Mouse (Mus musculus): ENCODE measurements around the gene Mrpl11.
"Not testable (repeated sequence)": the region's sequence is repeated elsewhere in the genome, so short reads cannot be mapped to it uniquely, and the experiment has no call there.

Gene Mrpl11

DNA sequence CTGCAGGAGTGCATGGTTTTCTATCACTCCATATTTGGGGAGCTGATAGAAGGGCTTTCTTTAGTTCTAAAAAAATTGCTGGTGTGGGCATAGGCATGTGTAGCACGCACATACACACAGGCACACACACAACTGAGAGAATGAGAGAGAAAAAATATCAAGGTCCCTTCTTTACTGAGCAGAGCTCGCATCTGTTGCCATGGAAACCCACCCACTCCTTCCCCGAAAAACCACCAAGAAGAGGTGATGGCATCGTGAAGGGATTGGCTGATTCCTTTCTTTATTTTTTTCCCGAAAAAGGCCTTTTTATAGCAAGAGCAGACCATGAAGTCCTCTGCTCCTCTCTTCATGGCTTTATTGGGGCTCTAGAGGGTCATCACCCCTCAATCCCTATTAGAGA is 32.1 kb downstream of the Mrpl11 start:
- DNase-seq = peak; percentile 7

DNA sequence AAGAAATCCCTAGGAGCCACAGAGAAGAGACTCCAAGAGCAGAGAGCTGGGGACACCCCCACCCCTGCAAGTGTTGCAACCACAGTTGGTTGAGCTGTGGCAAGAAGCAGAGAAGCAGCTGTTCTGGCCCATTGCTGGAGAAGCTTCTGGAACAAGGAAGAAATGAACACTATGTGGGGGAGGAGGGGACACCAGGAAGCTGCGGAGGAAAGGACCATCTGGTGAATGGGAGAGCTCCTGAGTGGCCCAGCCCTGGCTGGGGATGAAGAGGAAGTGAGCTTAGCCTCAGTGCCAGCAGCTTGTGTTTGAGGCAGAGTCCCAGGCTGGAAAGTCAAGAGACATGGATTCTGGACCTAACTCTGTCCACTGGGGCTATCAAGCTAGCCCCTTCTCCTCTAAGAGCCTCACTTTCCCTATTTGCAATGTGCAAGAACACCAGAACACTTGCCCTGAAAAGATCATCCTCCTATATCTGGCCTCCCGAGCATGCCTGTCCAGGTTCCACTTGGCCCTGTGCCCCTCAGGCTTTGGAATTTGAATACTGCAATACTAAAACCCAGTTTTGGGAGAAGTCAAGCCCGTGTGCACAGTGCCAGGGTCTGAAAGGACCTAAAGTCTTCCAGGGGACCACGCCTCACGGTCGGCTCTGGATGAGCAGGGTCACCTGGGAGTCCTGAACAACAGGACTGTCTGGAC is 37.6 kb downstream of the Mrpl11 start:
- peak; percentile 21 for DNase-seq

DNA sequence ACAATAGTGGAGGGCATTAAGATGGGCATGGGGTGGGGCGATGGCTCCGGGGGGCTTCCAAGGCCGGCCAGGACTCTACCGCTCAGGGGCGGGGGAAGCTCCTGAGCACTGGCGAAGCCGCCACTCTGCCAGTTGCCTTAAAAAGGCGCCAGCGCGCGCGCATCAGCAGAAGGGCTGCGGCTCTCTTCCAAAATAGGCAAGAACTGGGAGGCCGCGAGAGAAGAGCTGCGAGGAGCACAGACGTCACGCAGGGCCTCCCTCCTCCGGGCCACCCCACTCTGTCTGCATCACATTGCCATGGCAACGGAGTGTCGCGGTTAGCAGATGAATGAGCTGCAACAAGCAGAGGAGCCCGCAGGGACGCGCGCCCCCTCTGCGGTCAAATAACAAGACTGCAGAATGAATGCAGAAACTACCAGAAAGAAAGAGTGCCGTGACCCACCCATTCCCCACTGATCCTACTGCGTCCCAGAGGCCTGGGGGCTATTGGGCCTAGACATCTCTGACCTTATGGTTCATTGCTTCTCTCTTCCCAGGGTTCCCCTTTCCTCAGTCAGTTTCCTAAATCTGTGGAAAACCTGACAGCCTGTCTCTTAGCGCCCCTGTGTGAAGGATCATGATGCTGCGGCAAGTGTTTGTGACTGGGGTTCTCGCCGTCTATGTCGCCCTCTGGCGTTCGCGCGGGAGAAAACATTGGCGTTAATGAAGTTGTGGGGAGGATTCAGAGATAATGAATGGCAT is 39.9 kb downstream of the Mrpl11 start:
- DNase-seq = peak; percentile 90

DNA sequence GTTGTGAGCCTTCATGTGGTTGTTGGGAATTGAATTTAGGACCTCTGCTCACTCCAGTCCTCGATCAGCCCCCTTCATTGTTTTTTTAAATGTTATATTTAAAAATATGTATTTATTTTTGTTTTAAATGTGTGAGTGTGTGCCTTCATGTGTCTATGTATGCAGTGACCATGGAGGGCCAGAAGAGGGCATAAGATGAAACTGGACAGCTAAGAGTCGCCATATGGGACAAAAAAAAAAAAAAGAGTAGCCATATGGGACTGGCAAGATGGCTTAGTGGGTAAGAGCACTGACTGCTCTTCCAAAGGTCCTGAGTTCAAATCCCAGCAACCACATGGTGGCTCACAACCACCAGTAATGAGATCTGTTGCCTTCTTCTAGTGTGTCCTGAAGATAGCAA is 41.7 kb downstream of the Mrpl11 start:
- not testable (repeated sequence) for DNase-seq

DNA sequence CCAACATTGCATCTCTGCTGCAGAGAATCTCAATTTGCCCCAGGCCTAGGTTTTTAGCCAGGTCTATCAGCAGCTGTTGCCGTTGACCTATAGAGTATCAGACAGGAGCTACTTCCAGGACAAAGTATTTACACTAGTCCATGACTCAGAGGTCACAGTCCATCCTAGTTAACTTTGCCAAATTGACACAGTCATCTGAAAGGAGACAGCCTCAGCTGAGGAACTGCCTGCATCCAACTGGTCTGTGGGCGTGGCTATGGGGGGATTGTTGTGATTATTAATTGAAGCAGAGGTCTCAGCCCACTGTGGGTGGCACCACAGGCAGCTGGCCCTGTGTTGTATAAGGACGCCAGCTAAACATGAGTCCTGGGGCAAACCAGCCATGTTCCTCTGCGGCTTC is 43.0 kb downstream of the Mrpl11 start:
- DNase-seq = no peak

DNA sequence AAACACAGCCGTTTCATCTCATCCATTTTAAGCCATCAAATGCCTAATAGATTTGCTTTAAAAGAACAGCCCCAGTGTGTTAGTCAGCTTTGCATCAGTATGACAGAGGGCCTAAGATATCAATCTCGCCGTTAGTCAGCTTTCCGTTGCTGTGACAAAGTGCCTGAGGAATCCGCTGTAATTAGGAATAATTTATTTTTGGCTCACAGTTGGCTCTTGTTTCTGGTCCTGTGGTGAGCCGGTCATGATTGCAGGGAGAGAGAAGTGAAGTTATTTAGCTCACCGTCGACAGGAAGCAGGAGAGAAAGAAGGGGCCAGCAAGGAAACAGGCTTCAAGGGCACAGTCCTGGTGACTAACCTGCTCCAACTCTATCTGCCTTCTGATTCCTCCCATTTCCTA is 51.2 kb downstream of the Mrpl11 start:
- no peak for DNase-seq

DNA sequence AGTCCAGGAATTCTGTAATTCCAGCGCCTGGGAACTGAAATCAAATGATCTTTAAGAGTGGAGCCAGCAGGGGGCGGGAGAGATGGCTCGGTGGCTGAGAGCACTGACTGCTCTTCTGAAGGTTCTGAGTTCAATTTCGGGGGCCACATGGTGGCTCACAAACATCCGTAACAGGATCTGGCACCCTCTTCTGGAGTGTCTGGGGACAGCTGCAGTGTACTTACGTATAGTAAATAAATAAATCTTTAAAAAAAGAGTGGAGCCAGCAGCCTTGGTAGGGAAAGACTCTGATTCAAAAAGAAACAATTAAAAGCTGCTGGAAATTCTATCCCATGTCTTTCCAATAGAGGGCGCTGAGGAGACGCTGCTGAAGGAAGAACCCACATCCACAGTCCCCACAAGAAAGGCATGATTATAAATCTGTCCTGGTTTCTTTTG is 53.0 kb downstream of the Mrpl11 start:
- peak; percentile 66 for DNase-seq

DNA sequence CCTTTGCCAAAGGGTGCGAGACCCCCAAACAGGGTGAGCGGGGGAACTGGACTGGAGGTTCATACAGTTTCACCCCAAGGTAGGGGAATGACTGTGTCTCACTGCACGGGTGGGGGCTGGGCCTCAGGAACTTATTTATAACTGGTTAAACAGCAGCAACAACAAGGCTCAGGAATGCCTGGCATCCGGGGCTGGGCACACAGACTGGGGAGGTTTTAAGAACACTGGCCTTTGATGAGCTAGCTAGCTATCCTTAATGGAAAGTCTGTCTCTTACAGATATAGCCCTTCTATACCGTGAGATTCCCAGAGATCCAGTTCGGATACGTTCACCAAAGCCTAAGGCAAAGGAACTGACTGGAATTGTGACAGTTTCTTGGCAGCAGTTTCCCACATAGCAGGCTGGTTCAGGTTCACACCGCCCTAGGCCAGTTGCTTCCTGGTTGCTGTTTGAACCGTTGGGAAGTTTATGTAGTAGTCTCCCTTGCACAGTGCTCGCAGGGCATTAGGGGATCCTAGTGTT is 54.3 kb downstream of the Mrpl11 start:
- no peak for DNase-seq

Data from cerebellum, adult 9-11 months (tissue).